Mouse (Mus musculus): ENCODE measurements at regions not wholly inside any gene's neighbourhood (a gene's known extent, or its start where the extent isn't known, plus 50 kb on each side); places are given as distances from the start of the nearest gene placed in this dataset.
A peak's percentile ranks its signal among the peaks of the same experiment; 100 is the strongest.

DNA sequence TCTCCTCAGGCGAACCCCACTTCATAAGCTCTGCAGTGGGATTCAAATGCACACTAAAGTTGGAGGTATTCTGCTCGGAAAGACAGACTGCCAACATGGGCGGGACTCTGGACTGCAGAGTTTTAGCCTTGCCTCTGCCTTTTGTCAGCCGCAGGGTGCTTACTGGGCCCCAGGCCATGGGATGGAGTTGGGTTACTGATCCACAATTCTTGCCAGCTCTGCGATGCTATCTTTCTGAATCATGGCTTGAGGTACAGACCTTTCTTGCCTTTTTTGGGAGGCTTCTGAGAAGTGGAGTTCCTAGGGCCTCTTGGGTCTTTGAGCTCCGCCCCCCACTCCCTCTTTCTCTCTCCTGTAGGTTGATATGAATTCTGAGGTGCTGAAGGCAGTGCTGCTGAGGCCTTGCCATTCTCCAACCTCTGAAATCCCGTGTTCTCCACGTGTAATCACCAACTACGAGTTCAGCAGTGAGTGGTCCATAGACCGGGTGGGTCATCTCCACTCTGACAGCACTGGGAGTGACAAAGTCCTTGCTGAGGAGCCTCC is 64.0 kb upstream of the Hnrnpk start:
- WGBS: 81% methylated on average over 10 of the region's 10 CpGs
- Histone ChIP-seq H3K4me1 (ENCODE audit: control insufficient read depth, insufficient read depth, insufficient read length, low read length) (no peaks in the 10 kb centered on the region; the same call in 1 of the 2 replicates), H3K36me3 (ENCODE audit: control insufficient read depth, insufficient read depth, low read length) (no peaks in the 10 kb centered on the region), H3K4me3 (ENCODE audit: low read depth, low read length) (no peak overlapping the region), H3K27me3 (ENCODE audit: control insufficient read depth, insufficient read depth, low read length) (peaks cover 9% of the 10 kb centered on the region), H3K27ac (ENCODE audit: insufficient read depth, low read depth, low read length) (0 out of 2 replicates have a peak overlapping the region, but pooled peaks have one; percentile 27)
- TF ChIP-seq CTCF (IDR thresholded peaks at IDR 0.05; ENCODE audit: extremely low read depth, insufficient read length, insufficient replicate concordance, low read depth, low read length) (no peak), POLR2A (IDR thresholded peaks at IDR 0.05; ENCODE audit: low read depth, low read length) (no peak)

DNA sequence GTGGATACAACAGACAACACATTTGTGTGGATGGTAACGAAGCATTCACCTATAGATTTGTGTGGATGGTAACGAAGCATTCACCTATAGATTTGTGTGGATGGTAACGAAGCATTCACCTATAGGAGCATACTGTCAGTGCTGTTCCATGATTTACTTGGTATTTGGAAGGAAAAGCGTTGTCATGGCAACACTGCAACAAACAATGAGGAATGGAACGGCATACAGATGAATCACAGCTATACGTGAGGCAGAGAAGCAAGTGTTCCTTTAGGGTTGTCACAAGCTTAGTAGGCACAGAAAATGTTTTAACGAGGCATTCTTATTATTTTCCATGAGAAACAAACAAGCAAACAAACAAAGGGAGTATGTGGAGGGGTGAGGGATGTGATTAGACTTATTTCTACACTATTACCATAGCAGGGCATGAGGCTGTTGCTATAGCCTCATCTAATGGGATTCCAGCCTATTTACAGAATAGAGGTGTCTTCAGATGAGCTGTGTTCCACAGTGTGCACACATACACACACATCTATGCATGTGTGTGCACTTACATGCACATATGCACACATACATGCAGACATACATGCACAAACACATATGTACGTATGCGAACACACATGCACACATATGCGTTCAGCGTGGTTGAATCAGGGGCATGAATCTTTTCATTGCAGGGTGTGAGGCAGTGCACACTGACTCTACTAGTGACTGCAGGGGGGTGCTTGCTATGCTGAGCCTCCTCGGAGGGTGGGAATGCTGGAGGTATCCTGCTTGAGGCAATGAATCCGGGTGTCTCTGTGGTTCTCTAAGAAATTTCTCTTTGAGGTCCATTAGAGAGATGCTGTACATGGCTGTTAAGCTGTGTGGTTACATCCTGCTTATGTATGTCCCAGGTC is 62.3 kb upstream of the Hnrnpk start:
- H3K36me3 ChIP-seq (ENCODE audit: control insufficient read depth, insufficient read depth, low read length): no peaks in the 10 kb centered on the region
- H3K4me3 ChIP-seq (ENCODE audit: low read depth, low read length): no peak overlapping the region
- H3K4me1 ChIP-seq (ENCODE audit: control insufficient read depth, insufficient read depth, insufficient read length, low read length): no peaks in the 10 kb centered on the region; the same call in 1 of the 2 replicates
- no peak for TF ChIP-seq CTCF (IDR thresholded peaks at IDR 0.05; ENCODE audit: extremely low read depth, insufficient read length, insufficient replicate concordance, low read depth, low read length)
- no peak for TF ChIP-seq POLR2A (IDR thresholded peaks at IDR 0.05; ENCODE audit: low read depth, low read length)
- WGBS: 73% methylated on average over 13 of the region's 13 CpGs
- H3K27me3 ChIP-seq (ENCODE audit: control insufficient read depth, insufficient read depth, low read length): no peaks in the 10 kb centered on the region
- H3K27ac ChIP-seq (ENCODE audit: insufficient read depth, low read depth, low read length): no peak overlapping the region
